Mouse (Mus musculus) frontal cortex, postnatal 36 days (tissue): ENCODE measurements around the gene Dnajc1.

Experiments used
- DNase-seq, 2 experiments: peaks; one replicate each; pipeline ENCODE4 v3.0.0; 2022; ENCODE audit warnings: low spot score in 2 of 2

The Dnajc1 gene

DNA sequence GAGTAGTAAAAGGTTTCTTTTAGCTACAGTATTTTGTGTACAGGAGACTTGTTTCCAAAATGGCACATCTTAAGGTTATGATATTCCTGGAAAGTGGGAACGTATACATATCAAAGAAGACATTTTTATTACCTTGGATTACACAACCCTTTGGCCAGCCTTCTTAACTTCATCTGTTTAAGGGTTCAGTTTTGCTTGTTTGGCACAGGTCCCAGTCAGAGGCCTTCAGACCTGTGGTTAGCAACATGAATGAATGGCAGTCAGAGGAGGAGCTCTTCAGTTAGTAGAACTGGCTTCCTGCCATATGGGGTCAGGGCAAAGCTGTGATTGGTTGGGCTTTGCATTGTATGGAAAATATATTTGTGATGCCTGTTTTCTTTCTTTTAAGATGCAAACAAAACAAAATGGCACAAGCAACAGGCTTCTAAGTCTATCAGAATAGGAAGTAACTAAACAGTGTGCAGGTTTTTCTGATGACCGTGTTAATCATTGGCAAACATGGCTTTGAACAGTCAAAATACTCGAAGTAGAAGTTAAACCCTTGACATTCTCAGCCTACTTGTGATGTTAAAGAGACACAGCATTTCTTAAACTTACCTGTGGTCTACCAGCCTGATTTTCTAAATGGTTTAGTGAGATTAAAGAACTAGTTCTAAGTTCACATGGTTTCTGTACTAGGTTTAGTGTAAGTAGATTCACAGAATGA is 196.8 kb downstream of the Dnajc1 start:
- no peak for DNase-seq

GRCm38 (mm10) chr2:18195285-18195684 is 197.3 kb downstream of the Dnajc1 start:
- DNase-seq = no peak

DNA sequence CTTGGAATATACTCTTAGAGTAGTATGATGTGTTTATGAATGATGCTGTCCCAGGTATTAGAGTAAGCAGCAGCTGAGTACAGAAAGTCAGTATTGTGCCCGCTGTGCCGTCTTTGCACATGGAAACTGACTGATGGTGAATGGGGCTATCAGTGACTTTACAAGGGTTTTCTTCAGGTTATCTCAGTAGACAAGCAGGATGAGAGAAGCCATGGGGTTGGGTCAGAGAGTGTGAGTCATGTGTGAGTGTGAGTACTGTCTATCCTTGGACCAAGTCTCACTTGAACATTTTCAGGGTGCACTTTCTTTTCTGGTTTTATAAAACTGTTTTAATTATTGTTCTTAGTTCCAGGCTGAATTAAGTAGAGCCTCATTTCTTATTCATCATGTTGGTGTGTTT is 204.3 kb downstream of the Dnajc1 start:
- no peak for DNase-seq

DNA sequence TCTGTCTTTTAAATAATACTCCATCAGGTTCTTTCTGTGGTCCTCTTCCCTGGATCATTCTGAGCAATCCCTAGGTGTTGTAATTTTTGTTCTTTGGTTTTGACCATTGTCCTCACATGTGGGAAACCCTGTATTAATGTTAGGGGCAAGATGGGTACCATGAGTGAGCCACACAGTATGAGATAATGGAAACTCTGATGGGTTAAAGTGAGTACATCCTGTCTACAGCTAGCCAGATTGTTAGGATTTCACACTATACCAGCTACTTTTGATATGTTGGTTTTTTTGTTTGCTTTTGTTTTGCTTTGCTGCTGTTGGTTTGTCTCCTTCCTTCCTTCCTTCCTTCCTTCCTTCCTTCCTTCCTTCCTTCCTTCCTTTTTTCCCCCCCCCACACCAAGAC is 209.6 kb downstream of the Dnajc1 start:
- no peak for DNase-seq

GRCm38 (mm10) chr2:18181631-18182030 is 211.0 kb downstream of the Dnajc1 start:
- no peak for DNase-seq

- DNase-seq = no peak
Measured at GRCm38 (mm10) chr2:18180323-18180722, 212.3 kb downstream of the Dnajc1 start.

GRCm38 (mm10) chr2:18176235-18176634 is 216.4 kb downstream of the Dnajc1 start:
- DNase-seq = no peak

GRCm38 (mm10) chr2:18175234-18175633 is 217.4 kb downstream of the Dnajc1 start:
- no peak for DNase-seq

DNA sequence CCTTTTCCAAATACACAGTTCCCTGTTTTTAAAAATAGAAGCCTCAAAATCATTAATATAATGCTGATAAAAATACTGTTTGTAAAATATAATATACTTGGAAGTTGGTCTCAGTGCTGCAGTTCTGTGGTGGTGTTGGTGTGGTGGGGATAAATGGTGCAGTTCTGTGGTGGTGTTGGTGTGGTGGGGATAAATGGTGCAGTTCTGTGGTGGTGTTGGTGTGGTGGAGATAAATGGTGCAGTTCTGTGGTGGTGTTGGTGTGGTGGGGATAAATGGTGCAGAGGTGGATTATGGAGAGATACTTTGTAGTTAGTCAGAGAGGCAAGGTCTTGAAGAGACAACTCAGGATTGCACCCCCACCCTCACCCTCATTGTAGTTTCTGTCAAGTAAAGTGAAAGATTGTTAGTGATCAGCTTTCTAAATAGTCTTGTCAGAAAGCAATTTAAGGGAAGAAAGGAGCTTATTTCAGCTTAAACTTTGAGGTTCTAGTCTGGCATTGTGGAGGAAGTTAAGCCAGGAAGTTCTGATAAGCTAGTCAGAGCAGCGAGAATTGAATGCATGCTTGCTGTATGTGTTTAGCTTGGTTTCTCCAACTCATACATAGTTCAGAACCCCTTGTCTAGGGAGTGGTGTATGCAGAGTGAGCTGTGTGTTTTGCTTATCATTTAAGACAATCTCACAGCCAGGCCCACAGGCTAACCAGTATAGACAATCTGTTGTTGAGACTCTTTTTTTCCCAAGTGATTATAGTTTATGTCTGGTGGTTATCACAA is 223.3 kb downstream of the Dnajc1 start:
- DNase-seq = no peak

GRCm38 (mm10) chr2:18165511-18165910 is 227.1 kb downstream of the Dnajc1 start:
- no peak for DNase-seq

DNA sequence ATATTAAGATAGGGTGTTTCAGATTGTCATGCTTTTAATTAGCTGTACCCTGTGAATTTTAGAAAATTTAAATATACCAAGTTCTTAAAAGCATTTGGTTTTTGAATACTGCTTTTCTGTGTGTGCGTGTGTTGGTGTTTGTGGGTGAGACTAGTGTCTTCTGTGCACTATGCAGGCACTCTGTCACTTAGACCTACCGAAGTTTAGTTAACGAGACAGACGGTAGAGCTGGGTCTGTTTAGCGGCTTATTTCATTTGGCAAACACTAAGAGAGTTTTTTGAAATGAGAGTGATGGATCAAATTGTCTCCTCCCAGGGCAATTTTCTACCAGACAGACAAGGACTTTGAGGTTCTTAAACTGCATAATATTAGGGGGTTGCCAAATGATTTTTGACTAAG is 231.6 kb downstream of the Dnajc1 start:
- DNase-seq = no peak

DNA sequence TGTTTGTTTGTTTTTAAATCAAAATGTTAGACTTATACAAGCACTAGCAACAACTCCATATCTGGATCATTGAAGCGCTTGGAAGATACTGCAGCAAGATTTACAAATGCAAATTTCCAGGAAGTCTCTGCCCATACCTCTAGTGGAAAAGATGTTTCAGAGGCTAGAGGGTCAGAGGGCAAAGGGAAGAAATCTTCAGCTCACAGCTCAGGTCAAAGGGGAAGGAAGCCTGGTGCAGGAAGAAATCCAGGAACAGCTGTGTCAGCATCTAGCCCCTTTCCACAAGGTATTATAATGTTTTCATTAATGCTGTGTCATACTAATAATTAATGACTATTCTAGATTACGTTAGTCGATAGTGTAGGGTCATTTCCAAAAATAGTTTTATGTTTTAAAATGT is 233.2 kb downstream of the Dnajc1 start:
- no peak for DNase-seq

GRCm38 (mm10) chr2:18156131-18156530 is 236.5 kb downstream of the Dnajc1 start:
- DNase-seq = no peak
